Mouse (Mus musculus) layer of hippocampus, adult 8-10 months (tissue): Measurements from ENCODE around the gene Nxpe3. TPM values are rescaled to one million over a fixed set of nuclear protein-coding genes. Genes with fewer than 3 reads are reported as not detected.
A peak's percentile ranks its signal among the peaks of the same experiment; 100 is the strongest.
"Not testable (repeated sequence)": the region's sequence is repeated elsewhere in the genome, so short reads cannot be mapped to it uniquely, and the experiment has no call there.

Source experiments
- DNase-seq, 2 experiments: peaks; one replicate each; pipeline ENCODE4 v3.0.0; 2022; ENCODE audit warnings: low spot score in 2 of 2
- total RNA-seq, 4 experiments: library from RNA; stranded (reverse); gene quantifications; 2 replicates each; pipeline ENCODE4 v1.2.4; 2022

Nxpe3 gene
- total RNA-seq, 4 experiments from 2014 or later = 12.6 to 13.0 (median 12.8) TPM

DNA sequence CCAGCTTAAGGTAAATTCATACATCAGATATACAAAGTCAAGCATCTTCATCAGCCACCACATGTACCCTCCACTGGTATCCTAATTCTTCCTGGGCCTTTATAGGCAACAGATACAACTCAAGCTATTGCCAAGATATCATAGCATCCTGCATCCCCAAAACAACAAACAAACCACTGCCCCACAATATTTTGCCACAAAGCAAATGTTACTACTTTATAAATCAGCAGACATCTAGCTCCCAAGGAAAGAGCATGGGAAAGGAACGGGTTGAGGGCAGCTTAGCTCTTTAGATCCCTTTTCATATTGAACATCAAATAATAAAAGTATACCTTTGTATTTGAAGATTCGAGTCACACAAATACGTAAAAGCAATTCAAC, 57.0 kb downstream of the Nxpe3 start:
- no peak for DNase-seq

DNA sequence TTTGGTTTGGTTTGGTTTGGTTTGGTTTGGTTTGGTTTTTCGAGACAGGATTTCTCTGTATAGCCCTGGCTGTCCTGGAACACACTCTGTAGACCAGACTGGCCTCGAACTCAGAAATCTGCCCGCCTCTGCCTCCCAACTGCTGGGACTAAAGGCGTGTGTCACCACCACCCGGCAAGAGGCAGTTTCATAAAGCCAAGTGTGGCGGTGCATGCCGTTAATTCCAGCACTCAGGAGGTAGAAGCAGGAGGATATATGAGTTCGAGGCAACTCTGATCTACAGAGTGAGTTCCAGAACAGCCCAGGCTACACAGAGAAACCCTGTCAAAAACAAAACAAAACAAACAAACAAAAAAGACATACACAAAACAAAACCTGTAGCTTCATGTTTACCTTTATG, 57.4 kb downstream of the Nxpe3 start:
- not testable (repeated sequence) for DNase-seq

DNA sequence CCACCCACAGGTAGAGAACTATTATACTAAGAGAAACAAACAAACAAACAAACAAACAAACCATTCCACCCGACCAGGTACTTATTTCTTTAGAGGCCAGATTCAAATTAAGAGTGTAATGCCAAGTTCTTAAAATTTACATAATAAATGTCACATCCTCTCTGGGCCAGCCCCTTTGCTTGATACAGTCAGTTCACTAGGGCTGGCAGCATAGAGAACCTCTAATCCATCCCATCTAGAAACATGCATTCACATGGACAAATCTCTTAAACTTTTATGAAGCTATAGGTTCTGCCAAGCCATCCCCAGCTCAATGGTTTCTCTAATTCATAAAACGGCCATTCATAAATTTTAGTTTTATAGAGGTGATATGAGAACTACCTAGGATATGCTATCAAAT, 57.9 kb downstream of the Nxpe3 start:
- DNase-seq = no peak

DNA sequence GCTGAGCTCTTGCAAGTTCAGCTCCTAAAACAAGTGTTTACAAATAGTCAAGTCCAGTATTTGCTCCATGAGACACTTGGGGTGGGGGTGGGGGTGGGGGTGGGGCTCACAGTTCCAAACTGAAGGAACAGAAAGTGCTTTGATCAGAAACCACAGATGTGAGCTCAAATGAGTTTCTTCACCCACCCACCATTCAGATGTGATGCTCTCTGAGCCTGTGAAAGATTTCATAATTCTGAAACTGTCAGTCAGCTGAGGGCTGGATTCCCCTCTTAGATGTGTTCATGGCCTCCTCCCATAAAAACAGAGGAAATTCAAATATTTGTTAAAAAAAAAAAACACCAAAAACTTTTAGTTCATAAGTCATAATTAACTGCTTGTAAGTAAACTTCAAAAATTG, 59.3 kb downstream of the Nxpe3 start:
- no peak for DNase-seq

DNA sequence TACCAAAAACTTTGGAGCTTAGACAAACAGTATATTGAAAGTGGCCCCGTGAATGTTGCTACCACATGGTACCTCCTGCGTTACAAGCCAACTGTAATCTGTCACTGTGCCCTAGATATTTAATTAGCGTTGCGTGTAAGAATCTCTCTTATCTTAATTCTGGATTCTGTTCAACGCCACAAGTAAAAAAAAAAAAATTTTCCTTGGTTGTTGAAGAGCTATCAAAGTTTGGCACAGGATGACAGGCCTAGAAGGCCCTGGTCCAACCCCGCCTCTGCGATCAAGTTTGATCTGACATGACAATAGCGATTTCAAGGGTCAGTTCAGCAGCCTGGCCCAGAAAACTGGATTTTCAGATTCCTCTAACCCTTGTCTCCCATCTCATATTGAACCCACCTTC, 62.5 kb downstream of the Nxpe3 start:
- no peak for DNase-seq

DNA sequence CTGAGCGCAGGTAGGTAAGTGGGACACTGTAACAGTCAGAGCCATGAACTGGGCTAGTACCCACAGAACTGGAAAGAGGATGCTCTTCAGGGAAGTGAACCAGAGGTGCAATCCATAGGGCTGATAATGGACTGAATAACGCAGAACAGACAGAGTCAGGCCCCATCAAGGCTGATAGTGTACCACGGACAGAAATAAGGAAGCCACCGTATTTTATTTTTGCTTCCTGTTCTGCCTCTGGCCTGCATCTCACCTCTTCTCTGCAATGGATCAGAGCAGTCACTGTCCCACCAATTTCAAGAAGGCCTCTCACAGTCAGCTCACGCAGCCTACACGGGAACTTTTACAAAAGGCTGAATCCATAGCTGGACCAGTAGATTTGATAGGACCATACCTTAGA, 63.0 kb downstream of the Nxpe3 start:
- DNase-seq = no peak

DNA sequence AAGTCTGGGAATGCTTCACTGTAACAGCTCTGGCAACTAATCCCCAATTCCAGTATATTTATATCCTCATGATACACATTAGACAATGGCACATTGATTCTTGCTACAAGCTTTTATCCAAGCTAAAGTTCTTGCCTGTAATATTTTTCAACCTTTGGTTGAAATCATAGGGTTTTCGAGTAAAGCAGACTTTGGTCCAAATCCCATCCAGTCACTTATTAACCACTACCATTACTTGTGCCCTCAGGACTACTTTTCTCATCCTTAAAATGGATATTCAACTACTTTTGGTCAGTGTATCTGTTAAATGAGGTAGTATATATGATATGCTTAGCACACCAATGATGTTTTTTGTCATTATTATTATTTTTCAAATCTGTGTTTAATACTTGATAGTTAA, 63.6 kb downstream of the Nxpe3 start:
- no peak for DNase-seq

DNA sequence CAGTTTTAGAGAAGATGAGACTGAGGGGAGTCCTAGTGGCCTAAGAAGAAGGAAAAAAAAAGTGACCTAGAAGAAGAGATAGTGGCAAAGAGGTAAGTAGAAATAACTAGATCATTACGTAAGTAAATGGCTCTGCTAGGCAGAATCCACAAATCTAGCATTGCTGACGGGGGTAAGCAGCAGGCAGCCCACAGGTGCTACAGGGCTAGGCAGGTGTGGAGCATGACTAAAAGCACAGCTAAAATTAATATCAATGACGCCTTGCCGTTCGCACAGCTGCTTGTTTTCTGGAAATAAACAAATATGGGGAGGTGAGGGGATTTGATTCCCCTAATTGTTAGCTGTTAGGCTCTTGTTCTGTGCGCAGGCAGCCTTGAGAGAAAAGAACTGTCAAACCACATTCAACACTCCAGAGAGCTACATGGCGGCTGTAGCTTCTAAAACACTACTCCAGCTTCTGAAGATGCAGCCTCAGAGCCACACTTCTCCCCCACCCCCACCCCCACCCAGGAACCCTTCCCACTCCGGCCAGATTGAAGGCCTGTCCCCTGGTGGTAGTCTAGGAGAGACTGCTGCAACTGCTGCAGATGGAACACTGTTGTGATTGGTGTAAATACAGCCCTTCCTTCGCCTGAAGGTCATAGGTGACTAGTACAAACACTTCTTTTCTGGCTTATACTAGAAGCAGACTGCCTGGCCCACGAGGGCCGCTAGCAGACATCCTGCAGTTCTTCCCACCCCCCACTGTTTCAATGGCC, 71.5 kb downstream of the Nxpe3 start:
- no peak for DNase-seq

DNA sequence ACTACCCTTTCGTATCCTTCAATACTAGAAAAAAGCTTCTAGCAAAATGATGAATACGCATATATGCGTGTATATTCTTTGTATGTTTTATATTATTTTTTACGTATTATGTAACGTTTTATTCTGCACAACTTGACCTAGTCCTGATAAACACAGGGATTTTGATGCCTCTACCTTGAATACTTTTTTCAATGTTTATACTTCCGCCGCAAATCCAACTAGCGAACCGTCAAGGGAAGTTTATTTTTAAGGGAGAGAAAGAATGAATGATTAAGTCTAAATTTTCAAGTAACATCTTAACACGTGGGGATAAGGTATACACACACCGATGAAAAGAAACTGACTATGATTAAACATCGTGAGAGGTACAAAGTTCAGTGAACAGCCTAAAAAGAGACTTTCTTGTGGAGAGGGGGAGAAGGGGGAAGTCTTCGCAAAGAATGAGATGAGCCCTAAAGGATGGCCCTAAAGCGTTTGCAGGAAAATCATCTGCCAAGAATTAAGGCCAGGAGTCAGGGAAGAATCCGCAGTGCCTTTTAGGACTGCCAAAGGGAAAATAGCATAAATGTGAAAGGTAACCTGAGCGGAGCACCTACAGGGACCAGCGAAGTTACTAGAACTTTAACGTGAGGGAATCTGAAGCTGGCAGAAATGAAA, 72.2 kb downstream of the Nxpe3 start:
- DNase-seq = no peak

DNA sequence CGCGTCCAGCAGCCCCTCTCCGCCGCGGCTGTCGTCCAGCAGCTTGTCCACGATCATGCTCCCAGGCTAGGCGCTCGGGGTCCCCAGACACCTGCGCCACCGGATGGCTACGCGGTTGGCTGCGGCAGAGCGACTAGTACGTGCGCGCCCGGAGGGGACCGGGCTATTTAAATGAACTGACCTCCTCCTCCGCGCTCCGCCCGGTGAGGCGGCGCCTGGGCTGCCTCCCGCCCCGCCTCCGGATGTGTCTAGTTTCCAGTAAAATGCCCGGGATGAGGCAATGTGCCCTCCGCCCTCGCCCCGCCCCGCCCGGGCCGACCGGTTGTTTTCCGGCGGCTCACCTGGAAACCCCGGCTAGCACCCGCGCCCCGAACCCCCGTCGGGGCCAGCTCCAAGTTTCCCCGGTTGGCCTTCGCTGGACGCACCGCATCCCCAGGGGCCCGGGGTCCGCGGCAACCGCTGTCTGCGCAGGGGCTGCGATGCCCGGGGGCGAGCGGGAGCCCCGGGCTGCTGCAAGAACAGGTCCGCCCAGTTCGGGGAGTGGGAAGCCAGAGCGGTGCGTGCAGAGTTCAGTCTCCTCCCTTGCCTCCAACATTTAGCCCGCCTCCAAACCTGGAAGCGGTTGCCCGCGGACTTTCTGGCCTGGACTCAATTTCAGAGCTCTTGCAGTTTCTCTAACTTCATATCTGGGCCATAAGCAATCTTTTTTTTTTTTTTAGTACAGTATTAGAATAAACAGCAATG, 72.9 kb downstream of the Nxpe3 start:
- peak; percentile 66 to 75 for DNase-seq

DNA sequence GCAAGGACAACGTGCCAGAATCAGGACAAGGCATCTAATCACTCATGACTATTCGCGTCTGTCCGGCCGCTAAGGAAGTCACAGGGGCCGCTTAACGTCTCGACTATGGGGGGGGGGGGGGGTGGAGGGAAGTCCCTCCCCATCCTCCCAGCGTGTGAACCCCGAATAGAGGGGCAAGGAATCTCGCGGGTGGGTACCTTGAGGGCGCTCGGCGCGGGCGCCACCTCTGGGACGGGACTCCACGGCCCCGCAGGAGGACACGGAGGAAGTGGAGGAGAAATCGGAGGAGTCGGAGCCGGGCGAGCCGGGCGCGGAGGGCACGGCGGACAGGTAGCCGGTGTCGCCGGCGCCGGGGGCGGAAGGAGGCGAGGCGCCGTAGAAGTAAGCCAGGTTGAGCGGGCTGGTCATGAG, 73.5 kb downstream of the Nxpe3 start:
- DNase-seq = no peak

DNA sequence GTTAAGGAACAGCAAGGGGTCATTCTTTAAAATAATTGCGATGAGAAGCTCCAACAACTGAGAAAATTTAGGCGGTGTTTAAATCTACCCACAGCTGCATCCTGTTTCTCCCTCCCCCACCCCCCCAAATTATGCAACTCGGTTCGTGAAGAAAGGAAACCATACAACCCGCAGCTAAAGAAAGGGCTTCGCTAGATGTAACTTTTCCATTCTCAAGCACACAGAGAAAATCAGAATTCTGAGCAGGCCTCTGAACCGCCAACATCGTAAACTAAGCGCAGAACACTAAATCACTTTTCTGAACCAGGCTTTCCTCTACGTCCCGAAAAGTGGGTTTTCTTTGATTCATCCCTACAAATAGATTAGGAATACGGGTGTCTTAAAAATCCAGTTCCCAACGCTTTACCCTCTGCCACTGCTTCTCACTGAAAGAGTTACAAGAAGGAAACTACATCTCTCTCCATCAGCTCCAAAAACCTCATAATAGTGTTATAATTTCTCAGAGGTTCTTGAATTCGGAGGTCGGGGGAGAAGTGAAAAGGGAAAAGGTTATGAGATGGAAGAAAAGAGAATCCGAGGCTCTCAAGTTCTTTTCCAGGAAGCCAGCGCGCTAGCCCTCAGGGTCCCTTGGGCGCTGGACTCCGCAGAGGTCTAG, 74.0 kb downstream of the Nxpe3 start:
- DNase-seq = no peak

DNA sequence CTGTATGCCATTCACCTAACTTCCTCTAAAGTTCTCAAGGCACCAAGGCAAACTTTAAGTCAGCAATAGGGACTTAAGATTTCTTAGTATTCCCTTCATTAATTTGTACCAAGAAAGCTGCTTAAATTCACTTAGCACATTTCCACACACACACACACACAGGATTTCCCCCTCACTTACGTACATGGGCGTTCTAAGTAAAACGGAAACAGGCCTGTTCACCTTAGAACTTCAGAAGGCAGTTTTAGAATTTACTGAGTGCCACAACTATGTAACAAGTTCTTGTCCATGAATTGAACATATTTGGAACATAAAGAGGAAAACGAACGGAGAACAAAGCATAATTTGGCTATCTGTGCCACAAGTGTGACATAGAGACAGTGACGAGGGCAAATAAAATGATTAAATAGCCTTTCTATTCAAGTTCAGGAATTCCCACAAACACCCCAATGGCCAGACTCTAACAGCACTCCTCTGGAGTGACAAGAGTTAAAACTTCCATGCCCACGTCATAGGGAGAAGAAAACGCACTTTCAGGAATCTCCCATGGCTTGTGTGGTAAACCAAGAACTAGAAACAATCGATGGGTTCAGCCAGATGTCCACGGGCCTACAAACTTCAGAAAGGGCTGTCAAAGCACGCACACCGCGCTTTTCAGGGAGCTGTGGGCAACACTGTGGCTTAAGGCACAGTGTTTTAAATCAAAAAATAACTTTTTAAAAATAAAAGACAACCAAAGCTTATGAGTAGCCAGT, 74.7 kb downstream of the Nxpe3 start:
- no peak for DNase-seq

DNA sequence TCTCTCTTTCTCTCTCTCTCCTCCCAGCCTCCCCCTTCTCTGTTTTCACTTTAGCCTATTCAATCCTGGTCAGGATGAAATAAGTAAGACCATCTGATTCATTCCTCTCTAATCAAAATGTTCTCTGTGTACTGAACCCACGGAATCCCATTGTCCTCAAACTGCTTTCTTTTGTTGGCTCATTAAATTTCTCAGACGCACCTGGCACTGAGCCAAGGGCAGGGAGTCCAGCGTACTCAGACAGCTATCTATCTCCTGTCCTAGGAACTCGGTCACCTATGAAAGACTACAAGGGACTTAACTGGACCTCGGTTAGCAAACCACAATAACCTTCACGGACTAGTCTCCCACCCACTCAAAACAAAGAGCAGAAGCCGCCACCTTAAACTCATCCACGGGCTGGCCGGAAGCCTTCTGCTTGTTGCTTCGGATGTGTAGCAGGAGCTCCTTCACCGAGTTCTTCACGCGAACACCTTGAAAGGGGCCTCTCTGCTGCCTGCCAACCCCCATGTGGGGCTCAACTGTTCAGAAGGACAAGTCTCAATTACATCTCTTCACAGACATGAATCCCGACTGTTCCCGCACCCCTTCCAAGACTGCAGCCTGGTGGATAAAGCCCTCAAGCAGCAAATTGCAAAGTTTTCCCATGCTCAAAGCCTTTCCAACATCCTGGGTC, 75.8 kb downstream of the Nxpe3 start:
- DNase-seq = no peak

DNA sequence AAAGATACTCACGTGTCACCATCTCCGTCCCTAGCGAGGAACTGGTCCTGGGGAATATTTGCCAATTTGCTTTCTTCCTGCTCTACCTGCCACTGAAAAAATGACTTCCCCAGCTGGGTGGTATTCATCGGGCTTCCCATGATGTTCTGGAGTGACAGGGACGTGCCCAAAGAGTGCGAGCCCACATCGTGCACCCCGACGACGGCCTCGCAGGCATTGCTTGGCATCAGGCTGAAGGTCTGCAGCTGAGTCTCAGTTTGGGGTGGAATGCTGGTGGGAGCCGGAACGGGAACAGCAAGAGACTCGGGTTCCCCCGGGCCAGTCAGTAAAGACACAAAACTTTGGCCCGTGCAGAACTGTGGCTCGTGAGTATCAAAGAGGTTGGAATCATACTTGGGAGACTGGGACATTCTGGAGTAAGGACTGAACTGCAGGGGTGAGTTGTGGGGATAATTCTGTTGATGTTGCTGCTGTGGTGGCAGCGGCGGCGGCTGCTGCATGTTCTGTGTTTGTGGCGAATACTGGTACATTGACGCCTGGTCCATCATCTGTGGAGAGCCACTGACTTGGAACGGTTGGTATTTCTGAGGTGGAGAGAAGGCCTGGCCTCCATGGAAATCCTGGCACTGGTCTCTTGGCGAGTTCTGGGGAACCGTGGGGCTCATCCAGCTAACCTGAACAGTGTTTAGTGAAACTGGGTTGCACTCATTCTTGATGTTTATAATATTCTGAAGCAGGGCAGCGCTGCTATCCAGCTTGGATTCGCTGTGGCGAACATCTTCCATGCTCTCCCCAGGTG, 77.2 kb downstream of the Nxpe3 start:
- no peak for DNase-seq

DNA sequence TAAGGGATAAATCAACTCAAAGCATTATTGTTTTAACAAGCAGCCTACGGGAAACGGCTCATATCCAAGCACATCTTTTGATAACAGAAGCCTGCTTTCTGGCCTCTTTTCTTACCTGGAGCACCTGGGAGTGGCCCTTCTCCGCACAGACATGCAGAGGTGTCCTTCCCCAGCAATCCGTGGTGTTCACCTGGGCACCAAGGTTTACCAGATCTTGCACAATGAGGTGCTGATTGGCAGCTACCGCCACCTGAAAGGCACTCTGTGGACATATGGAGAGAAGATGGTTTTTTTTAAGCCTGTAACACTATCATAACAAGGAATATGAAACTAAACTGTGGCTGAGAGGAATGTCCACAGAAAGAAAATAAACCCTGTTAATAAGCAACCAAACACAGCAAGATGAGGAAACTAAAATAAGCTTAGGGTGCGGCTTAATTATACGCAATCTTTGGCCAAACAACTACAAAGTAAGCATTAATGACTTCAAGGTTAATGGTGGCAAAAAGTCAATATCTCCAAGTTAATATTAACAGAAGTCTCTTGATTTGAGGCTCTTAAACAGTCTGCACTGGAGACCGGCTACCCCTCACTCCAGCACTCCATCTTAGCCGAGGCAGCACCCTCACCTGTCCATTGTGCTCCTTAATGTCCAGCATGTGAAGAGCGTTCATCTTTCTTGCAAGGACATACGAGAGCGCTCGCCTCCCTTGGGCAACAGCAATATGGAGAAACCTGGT, 78.7 kb downstream of the Nxpe3 start:
- no peak for DNase-seq

DNA sequence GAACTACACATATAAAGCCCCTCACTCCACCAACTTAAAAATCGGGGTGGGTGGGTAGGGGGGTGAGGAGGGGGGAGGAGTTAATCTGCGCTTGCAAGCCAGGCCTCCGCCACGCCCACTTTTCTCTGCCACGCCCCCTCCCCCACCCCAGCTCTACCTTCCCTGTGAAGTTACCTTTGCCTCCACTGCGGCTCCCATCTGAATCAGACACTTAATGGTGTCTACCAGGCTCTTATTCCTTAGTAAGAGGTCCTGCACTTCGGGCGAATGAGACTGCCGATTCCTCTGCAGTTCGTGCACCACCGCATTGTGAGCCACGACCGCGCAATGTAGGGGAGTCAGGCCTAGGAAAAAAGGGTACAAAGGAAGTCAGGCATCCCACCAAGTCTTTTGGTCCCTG, 79.6 kb downstream of the Nxpe3 start:
- no peak for DNase-seq

DNA sequence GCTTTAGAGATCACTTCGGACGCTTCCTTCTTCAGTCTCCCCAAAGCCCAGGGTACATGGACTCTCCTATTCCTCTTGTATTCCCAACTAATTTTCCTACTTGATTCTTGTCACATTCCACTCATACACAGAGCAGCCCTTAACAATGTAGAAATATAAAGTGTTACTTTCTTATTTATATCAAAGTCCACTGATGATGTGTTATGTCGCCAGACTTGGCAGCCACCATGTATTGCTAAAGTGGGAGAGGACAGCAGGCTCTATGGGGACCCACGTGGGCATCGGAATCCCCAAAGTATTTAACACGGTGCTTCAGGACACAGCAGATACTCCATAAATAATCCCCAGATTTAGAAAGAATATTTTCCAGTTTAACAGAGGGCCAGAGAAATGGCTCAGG, 80.4 kb downstream of the Nxpe3 start:
- no peak for DNase-seq

DNA sequence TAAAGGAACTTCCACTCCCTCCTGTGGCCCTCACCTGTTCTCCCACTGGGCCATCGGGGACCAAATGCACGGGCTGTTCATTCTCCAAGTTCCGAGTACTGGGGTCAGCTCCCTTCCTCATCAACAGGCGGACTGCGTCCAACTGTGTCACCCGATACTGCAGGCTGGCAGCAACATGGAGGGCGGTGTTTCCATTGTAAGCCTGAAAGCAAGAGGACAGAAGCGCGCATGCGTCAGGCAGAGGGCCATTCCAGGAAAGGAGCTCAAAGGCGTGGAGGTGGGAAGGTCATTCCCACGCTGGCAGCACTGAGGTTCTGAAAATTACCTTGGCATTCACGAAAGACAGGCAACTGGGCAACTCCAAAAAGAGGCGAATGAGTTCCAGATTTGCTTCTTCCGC, 81.2 kb downstream of the Nxpe3 start:
- no peak for DNase-seq
